ENCODE assay signal across 9 mouse cellular contexts in genomic region chr1:137453446-137454208, GRCm38 (mm10).
DNase-seq lines count a peak whose midpoint lies in the region; ATAC-seq and TF ChIP-seq lines count a peak whose summit lies in the region.
"Had no signal": no experiment of that assay in that cellular context is flagged by ENCODE, and none has a peak within 500 bp of the region (broad histone marks: within the 10 kb centered on the region; RNA-seq: fewer than 3 reads in every experiment).

No protein-coding gene starts in this region.

- no peak overlapping the region for H3K4me2 ChIP-seq in forebrain, embryonic 15.5 days (replicated peaks)

- TF ChIP-seq CTCF in gastrocnemius, adult 2 months (IDR thresholded peaks at IDR 0.05), result no peak

- ATAC-seq in forebrain, embryonic 15.5 days (replicated peaks), result peak; percentile 78

- H3K9ac ChIP-seq in forebrain, embryonic 15.5 days (replicated peaks), result no peak overlapping the region

- no peaks in the 10 kb centered on the region for H3K27me3 ChIP-seq in forebrain, embryonic 15.5 days
- H3K27me3 ChIP-seq in midbrain, embryonic 10.5 days (ENCODE audit: low read depth, poor library complexity, severe bottlenecking), result no peaks in the 10 kb centered on the region
- H3K27me3 ChIP-seq: CH12.LX had no signal

- H3K4me3 ChIP-seq in forebrain, embryonic 15.5 days, result no peak overlapping the region
- H3K4me3 ChIP-seq in midbrain, embryonic 10.5 days, result no peak overlapping the region
- H3K4me3 ChIP-seq in gastrocnemius, adult 2 months, result no peak overlapping the region

- H3K9me3 ChIP-seq in forebrain, embryonic 15.5 days, result no peaks in the 10 kb centered on the region
- H3K9me3 ChIP-seq in midbrain, embryonic 10.5 days (replicated peaks), result no peaks in the 10 kb centered on the region

- WGBS in forebrain, embryonic 15.5 days, result 23% methylated on average over 7 of the region's 7 CpGs
- 68% methylated on average over 7 of the region's 7 CpGs for WGBS in midbrain, embryonic 10.5 days

- no peaks in the 10 kb centered on the region for H3K36me3 ChIP-seq in forebrain, embryonic 15.5 days
- no peaks in the 10 kb centered on the region for H3K36me3 ChIP-seq in midbrain, embryonic 10.5 days

- peak overlapping the region; percentile 53 for H3K27ac ChIP-seq in forebrain, embryonic 15.5 days (replicated peaks)
- H3K27ac ChIP-seq in midbrain, embryonic 10.5 days (replicated peaks), result peak overlapping the region; percentile 64
- H3K27ac ChIP-seq in gastrocnemius, adult 2 months, result no peak overlapping the region

- peak; percentile 10 to 11 for DNase-seq in frontal cortex, adult 2 months (ENCODE audit: extremely low spot score in 1 of 2, low spot score in 1 of 2)
- DNase-seq in frontal cortex, postnatal 14 days (ENCODE audit: low spot score in 2 of 2), result no peak
- peak; percentile 91 for DNase-seq in Muller cell, postnatal 12 days (ENCODE audit: inconsistent ontology term)
- peak; percentile 16 for DNase-seq in midbrain, embryonic 10.5 days (ENCODE audit: low spot score)
- no peak for DNase-seq in gastrocnemius, adult 2 months
- no peak for DNase-seq in gastrocnemius, postnatal 25 days
- DNase-seq in ovary, postnatal 36 days (ENCODE audit: low spot score), result no peak

- peaks cover 10% of the 10 kb centered on the region for H3K4me1 ChIP-seq in forebrain, embryonic 15.5 days
- peaks cover 7% of the 10 kb centered on the region for H3K4me1 ChIP-seq in midbrain, embryonic 10.5 days

- intact Hi-C loops in gastrocnemius, adult 2 months (cut with DNase I), result no loop called here

Comparison
In these comparisons a context has a peak if more than half of its experiments do, and no peak if none do; other contexts are left out.
1. DNase-seq: peak in frontal cortex, adult 2 months (2 of 2), Muller cell, postnatal 12 days (single experiment) and midbrain, embryonic 10.5 days (single experiment); none in frontal cortex, postnatal 14 days (0 of 2), gastrocnemius, adult 2 months (single experiment), gastrocnemius, postnatal 25 days (single experiment) and ovary, postnatal 36 days (single experiment).